Mouse (Mus musculus): ENCODE measurements around the gene Gab2. TPM values are rescaled to one million over a fixed set of nuclear protein-coding genes. Genes with fewer than 3 reads are reported as not detected.
A peak's percentile ranks its signal among the peaks of the same experiment; 100 is the strongest.

The Gab2 gene
- total and polyA plus RNA-seq, 2 experiments from 2014 or later = 15.7 to 36.8 TPM

- ATAC-seq (ENCODE audit: low FRiP score) (no peak), DNase-seq (ENCODE audit: low spot score) (no peak)
- Histone ChIP-seq H3K9me3 (ENCODE audit: low read length) (no peaks in the 10 kb centered on the region), H3K4me3 (ENCODE audit: low read depth, low read length) (no peak overlapping the region), H3K27me3 (ENCODE audit: insufficient read depth, low read length) (no peaks in the 10 kb centered on the region), H3K27ac (ENCODE audit: low read depth, low read length) (no peak overlapping the region), H3K4me2 (ENCODE audit: low read depth, low read length, poor library complexity, severe bottlenecking) (no peak overlapping the region), H3K4me1 (ENCODE audit: insufficient read depth, low read length) (no peaks in the 10 kb centered on the region), H3K9ac (replicated peaks; ENCODE audit: low read length, poor library complexity, severe bottlenecking) (0 out of 2 replicates have a peak overlapping the region, but pooled peaks have one; percentile 2), H3K36me3 (ENCODE audit: insufficient read depth, low read length) (peaks cover 60% of the 10 kb centered on the region)
- WGBS = 93% methylated on average over 4 of the region's 4 CpGs
- TF ChIP-seq CTCF (IDR thresholded peaks at IDR 0.05) = no peak
These were observed 220.9 kb downstream of the Gab2 start for GRCm38 (mm10) chr7:97302261-97302660.

- Histone ChIP-seq H3K27ac (ENCODE audit: low read depth, low read length) (no peak overlapping the region), H3K4me1 (ENCODE audit: insufficient read depth, low read length) (no peaks in the 10 kb centered on the region), H3K4me2 (ENCODE audit: low read depth, low read length, poor library complexity, severe bottlenecking) (no peak overlapping the region), H3K36me3 (ENCODE audit: insufficient read depth, low read length) (peaks cover 62% of the 10 kb centered on the region), H3K27me3 (ENCODE audit: insufficient read depth, low read length) (no peaks in the 10 kb centered on the region), H3K4me3 (ENCODE audit: low read depth, low read length) (no peak overlapping the region), H3K9me3 (ENCODE audit: low read length) (no peaks in the 10 kb centered on the region), H3K9ac (replicated peaks; ENCODE audit: low read length, poor library complexity, severe bottlenecking) (no peak overlapping the region)
- no peak for TF ChIP-seq CTCF (IDR thresholded peaks at IDR 0.05)
- 86% methylated on average over 4 of the region's 4 CpGs for WGBS
- DNase-seq (ENCODE audit: low spot score) (no peak), ATAC-seq (ENCODE audit: low FRiP score) (no peak)
These were observed 221.5 kb downstream of the Gab2 start for GRCm38 (mm10) chr7:97302876-97303275.

- ATAC-seq (ENCODE audit: low FRiP score) (no peak), DNase-seq (ENCODE audit: low spot score) (no peak)
- no peak overlapping the region for H3K27ac ChIP-seq (ENCODE audit: low read depth, low read length)
- 82% methylated on average over 2 of the region's 2 CpGs for WGBS
- no peak overlapping the region for H3K4me3 ChIP-seq (ENCODE audit: low read depth, low read length)
- H3K36me3 ChIP-seq (ENCODE audit: insufficient read depth, low read length) = peaks cover 68% of the 10 kb centered on the region
- H3K4me2 ChIP-seq (ENCODE audit: low read depth, low read length, poor library complexity, severe bottlenecking) = no peak overlapping the region
- H3K4me1 ChIP-seq (ENCODE audit: insufficient read depth, low read length) = no peaks in the 10 kb centered on the region
- no peak for TF ChIP-seq CTCF (IDR thresholded peaks at IDR 0.05)
- no peaks in the 10 kb centered on the region for H3K27me3 ChIP-seq (ENCODE audit: insufficient read depth, low read length)
- H3K9me3 ChIP-seq (ENCODE audit: low read length) = no peaks in the 10 kb centered on the region
- H3K9ac ChIP-seq (replicated peaks; ENCODE audit: low read length, poor library complexity, severe bottlenecking) = no peak overlapping the region
These were observed 222.2 kb downstream of the Gab2 start for GRCm38 (mm10) chr7:97303614-97304013.

- Histone ChIP-seq H3K27ac (ENCODE audit: low read depth, low read length) (no peak overlapping the region), H3K9ac (replicated peaks; ENCODE audit: low read length, poor library complexity, severe bottlenecking) (no peak overlapping the region), H3K9me3 (ENCODE audit: low read length) (no peaks in the 10 kb centered on the region), H3K4me1 (ENCODE audit: insufficient read depth, low read length) (no peaks in the 10 kb centered on the region), H3K4me3 (ENCODE audit: low read depth, low read length) (no peak overlapping the region), H3K36me3 (ENCODE audit: insufficient read depth, low read length) (peaks cover 77% of the 10 kb centered on the region), H3K4me2 (ENCODE audit: low read depth, low read length, poor library complexity, severe bottlenecking) (no peak overlapping the region), H3K27me3 (ENCODE audit: insufficient read depth, low read length) (no peaks in the 10 kb centered on the region)
- DNase-seq (ENCODE audit: low spot score) (no peak), ATAC-seq (ENCODE audit: low FRiP score) (no peak)
- no peak for TF ChIP-seq CTCF (IDR thresholded peaks at IDR 0.05)
These were observed 223.1 kb downstream of the Gab2 start for GRCm38 (mm10) chr7:97304471-97304870.

- WGBS = 87% methylated on average over 4 of the region's 4 CpGs
- Histone ChIP-seq H3K4me1 (ENCODE audit: insufficient read depth, low read length) (no peaks in the 10 kb centered on the region), H3K9me3 (ENCODE audit: low read length) (no peaks in the 10 kb centered on the region), H3K36me3 (ENCODE audit: insufficient read depth, low read length) (peaks cover 83% of the 10 kb centered on the region), H3K27ac (ENCODE audit: low read depth, low read length) (no peak overlapping the region), H3K9ac (replicated peaks; ENCODE audit: low read length, poor library complexity, severe bottlenecking) (no peak overlapping the region), H3K4me2 (ENCODE audit: low read depth, low read length, poor library complexity, severe bottlenecking) (no peak overlapping the region), H3K4me3 (ENCODE audit: low read depth, low read length) (no peak overlapping the region), H3K27me3 (ENCODE audit: insufficient read depth, low read length) (no peaks in the 10 kb centered on the region)
- TF ChIP-seq CTCF (IDR thresholded peaks at IDR 0.05) = no peak
- DNase-seq (ENCODE audit: low spot score) (no peak), ATAC-seq (ENCODE audit: low FRiP score) (no peak)
These were observed 223.8 kb downstream of the Gab2 start for GRCm38 (mm10) chr7:97305206-97305605.

GRCm38 (mm10) chr7:97306813-97307212 is 225.4 kb downstream of the Gab2 start:
- no peak overlapping the region for H3K9ac ChIP-seq (replicated peaks; ENCODE audit: low read length, poor library complexity, severe bottlenecking)
- 98% methylated on average over 2 of the region's 2 CpGs for WGBS

More at GRCm38 (mm10) chr7:97306813-97307212, 225.4 kb downstream of the Gab2 start:
- Histone ChIP-seq H3K9me3 (ENCODE audit: low read length) (no peaks in the 10 kb centered on the region), H3K27ac (ENCODE audit: low read depth, low read length) (no peak overlapping the region), H3K4me3 (ENCODE audit: low read depth, low read length) (no peak overlapping the region), H3K36me3 (ENCODE audit: insufficient read depth, low read length) (peaks cover 86% of the 10 kb centered on the region), H3K4me2 (ENCODE audit: low read depth, low read length, poor library complexity, severe bottlenecking) (no peak overlapping the region), H3K4me1 (ENCODE audit: insufficient read depth, low read length) (no peaks in the 10 kb centered on the region), H3K27me3 (ENCODE audit: insufficient read depth, low read length) (no peaks in the 10 kb centered on the region)
- ATAC-seq (ENCODE audit: low FRiP score) (no peak), DNase-seq (ENCODE audit: low spot score) (no peak)
- TF ChIP-seq CTCF (IDR thresholded peaks at IDR 0.05) = no peak
